Mouse (Mus musculus) large intestine, adult 2 months (tissue): ENCODE measurements around the gene Cnih2. TPM values are rescaled to one million over a fixed set of nuclear protein-coding genes. Genes with fewer than 3 reads are reported as not detected.
"Not testable (repeated sequence)": the region's sequence is repeated elsewhere in the genome, so short reads cannot be mapped to it uniquely, and the experiment has no call there.

ENCODE experiments used
- DNase-seq: peaks from one replicate; pipeline ENCODE4 v3.0.0-alpha.2; 2012; ENCODE audit warnings: low read depth, low spot score
- WGBS: fragments of 180-500 bp; shearing (Covaris S2); methylation state at CpG from one replicate; pipeline ENCODE4 v1.1.7; 2018; 5-methylcytosine and 5-hydroxymethylcytosine counted together
- polyA plus RNA-seq: library from polyadenylated mRNA; depleted of rRNA; stranded (reverse); fragments of >200 nt; gene quantifications from 2 replicates; pipeline ENCODE4 v1.2.3, GENCODE M21; 2012

Cnih2 gene
- polyA plus RNA-seq, 1 experiment = 1.3 TPM

DNA sequence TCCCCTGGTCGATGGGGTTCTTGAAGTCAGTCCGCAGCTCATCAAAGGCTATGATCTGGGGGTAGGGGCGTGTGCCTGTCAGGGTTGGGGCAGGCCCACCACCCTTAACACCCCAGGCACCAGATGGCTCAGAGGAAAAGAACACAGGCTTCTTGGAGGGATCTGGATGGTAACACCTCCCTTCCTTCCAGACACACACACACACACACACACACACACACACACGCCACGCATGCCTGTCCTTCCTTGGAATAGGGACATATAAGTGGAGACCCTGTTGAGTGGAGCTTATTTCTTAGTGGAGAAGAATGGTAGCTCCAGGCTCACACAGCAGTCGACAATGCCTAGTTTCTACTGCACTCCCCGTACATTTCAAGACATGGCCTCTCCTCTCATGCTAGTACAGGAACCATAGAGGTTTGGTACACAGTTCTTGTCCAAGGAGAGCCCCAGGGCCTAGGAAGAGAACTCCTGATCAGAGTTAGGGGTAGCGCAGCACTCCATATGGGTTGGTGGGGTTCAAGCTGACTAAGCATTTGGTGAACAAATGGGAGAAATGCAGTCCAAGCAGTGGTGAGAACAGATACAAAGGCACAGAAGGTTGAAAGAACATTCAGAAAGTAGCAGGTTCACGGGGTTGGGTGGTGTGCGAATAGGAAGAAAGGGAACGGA lies 3.4 kb downstream of the Cnih2 start:
- DNase-seq = no peak
- WGBS = 45% methylated on average over 11 of the region's 11 CpGs

DNA sequence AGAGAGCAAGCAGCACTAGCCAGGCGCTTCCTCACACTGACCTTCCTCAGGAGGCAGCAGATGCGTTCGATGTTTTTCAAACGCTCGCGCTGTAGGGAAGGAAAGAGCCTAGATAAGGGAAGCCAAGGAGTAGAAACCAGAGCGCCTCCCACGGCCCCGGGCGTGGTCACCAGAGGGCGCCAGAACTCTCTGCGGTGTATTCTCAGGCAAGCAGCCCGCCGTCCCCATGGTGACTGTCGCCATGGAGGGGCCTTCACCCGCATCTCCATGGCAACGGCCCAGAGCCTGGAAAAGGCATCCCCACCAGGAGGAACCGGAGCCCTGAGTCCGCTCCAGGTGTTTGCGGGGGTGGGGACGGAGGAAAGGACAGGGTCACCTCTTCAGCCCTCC lies 4.1 kb downstream of the Cnih2 start:
- 1% methylated on average over 21 of the region's 21 CpGs for WGBS
- no peak for DNase-seq

DNA sequence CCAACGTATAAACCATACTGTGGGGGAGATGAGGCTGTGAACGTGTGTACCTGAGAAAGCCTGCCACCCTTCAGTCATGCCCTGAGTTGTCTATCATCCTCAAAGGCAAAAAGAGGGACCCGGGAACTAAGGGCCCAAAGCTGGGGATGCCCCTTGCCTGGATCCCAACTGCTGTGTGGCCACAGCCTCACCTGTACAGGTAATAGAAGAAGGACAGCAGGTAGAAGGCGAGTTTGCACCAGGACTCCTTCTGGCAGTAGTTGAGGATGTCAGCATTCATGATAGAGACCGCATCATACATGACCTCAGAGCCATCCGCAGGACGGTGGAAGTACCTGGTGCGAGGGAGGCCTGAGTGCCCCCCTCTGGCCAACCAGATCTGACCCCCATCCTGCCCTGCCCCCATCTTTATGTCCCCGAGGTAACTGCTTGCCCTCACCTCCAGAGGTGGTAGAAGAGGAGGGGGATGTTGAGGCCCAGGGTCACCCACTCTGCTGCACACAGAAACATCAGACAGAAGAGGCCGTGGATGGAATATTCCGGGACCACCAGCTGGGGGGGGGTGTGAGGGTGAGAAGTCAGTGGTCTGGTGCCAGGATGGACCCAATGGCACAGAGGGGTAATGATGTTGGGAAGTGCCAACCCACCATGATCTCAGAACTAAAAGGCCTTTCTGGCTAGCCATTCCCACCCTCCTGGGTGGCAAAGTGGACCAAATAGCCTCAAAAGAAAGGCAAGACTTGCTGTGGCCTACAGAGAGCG lies 4.7 kb downstream of the Cnih2 start:
- 70% methylated on average over 12 of the region's 12 CpGs for WGBS
- no peak for DNase-seq

DNA sequence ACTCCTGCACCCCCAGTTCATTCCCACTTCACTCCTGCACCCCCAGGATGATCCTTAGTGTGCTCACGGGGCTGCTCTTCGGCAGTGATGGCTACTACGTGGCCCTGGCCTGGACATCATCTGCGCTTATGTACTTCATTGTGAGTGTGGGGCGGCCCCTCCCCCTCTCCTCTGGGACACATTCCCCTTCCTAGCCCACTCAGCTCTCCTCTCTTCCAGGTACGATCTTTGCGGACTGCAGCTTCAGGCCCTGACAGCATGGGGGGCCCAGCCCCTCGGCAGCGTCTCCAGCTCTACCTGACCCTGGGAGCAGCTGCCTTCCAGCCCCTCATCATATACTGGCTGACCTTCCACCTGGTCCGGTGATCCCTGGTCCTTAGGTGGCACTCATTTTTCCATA lies 6.2 kb downstream of the Cnih2 start:
- DNase-seq = no peak
- 90% methylated on average over 10 of the region's 10 CpGs for WGBS

DNA sequence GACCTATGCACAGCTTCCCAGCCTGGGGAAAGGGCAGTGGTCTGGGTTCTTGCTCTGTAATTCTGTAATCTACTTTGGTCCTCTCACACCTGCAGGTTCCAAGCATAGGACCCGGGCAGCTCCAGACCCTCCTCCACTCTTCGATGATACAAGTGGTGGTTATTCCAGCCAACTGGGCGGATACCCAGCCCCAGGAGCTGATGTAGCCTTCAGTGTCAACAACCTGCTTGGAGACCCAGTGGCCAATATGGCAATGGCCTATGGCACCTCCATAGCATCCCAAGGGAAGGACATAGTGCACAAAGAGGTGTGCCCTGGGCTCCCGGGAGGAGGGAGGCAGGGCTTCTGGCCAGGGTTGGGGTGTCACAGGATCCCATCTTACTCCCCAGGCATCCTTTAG lies 9.0 kb downstream of the Cnih2 start:
- no peak for DNase-seq
- WGBS = 87% methylated on average over 4 of the region's 4 CpGs

DNA sequence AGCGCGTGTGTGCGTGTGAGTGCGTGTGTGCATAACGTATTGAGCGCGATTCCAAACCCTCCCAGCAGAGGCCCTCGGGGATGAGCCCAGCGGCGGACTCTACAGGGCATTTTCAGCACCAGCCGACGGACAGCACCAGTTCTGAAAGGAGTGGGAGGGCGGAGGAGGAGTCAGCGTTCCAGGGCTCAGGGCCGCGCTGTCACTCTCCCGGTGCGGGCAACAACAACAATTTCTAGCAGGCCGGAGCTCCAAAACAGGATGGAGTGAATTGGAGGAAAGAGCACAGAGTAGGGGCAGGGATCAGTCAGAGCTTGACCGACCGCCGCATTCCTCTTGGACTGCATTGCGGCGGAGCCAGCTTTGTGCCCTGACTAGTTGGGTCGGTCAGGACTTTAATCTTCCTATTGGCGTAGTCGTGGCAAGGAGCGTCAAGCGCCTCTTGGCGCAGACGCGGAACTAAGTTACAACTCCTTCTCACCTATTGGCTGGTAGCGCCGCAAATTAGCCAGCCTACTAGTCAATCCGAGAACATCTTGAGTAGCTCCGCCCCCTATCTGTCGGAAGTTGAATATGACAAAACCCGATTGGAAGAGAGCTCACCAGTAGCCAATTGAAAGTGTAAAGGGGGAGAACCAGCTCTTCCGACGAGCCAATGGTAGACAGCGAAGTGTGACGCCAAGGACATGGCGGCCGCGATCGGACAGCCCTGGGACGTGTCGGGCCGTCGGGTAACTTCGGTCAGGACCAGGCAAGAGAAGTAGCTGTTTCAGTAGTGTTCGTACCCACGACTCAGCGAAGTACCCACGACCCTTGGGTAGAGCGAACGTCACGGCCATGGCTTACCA lies 10.2 kb downstream of the Cnih2 start, which contains the start of gene Yif1a:
Gene Yif1a (plus strand): TSS at position 655 of the 845 bp plus-strand sequence.
- DNase-seq = peak; percentile 100
- WGBS = under 1% methylated on average over 58 of the region's 58 CpGs

DNA sequence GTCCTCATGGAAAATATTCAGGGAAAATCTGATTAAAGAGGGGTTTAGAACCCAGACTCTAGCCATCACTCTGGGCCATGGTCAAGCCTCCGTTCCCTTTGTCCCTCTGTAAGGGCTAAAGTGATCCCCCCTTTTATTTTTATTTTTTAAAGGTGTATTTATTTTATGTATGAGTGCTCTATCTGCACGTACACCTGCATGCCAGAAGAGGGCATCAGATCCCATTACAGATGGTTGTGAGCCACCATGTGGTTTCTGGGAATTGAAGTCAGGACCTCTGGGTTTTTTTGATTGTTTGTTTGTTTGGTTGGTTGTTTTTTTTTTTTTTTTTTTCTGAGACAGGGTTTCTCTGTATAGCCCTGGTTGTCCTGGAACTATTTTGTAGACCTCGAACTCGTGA lies 11.8 kb downstream of the Cnih2 start:
- not testable (repeated sequence) for DNase-seq
- 50% methylated on average over 4 of the region's 4 CpGs for WGBS

DNA sequence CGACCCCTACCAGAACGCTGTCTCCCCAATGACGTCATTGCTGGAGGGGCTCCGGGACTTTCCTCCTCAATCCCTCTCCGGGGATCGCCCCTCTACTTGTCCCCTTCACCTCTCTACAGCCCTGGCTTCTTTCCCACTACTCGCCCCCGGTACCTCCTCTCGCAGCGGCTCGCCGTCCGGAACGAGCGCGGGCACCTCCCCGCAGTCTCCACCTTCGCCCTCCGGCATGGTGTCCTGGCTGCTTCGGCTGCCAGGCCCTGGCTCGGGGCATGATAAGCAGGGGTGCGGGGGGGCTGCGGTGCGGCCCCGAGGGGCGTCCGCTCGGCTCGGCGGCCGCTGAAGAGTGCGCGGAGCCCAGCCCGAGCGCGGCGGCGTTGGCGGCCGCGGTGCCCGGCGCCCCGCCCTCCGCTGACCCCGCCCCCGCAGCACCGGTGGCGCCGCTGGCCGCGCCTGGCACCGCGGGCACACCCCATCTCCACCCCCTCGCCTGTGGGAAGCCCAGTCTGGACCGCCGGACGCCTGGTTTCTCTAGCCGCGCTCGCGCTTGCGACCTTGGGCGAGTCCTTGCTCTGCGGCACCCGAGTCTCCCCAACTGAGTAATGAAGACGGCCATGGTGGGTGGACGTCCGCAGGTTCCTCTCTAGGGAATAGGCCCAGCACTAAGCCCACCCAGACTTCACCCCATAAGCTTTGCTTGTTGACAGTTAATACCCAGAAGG lies 13.0 kb downstream of the Cnih2 start, which contains the start of gene Tmem151a:
Gene Tmem151a (minus strand): TSS at position 387 of the 719 bp plus-strand sequence.
- WGBS = 1% methylated on average over 69 of the region's 69 CpGs
- DNase-seq = no peak

DNA sequence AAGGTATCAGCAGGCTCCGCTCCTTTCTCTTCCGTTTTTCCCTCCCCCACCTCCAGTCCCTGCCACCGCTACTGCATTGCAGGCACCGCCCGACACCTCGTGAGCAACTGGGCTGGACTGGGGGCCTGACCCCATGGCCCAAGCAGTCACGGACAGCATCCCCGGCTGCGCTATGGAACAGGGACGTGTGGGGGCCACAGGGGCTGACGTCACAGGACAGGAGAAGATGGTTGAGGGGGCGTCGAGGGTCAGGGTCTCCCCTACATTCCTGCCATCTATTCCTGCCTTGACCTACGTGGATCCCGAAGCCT lies 13.5 kb downstream of the Cnih2 start:
- no peak for DNase-seq
- WGBS = 11% methylated on average over 15 of the region's 15 CpGs

DNA sequence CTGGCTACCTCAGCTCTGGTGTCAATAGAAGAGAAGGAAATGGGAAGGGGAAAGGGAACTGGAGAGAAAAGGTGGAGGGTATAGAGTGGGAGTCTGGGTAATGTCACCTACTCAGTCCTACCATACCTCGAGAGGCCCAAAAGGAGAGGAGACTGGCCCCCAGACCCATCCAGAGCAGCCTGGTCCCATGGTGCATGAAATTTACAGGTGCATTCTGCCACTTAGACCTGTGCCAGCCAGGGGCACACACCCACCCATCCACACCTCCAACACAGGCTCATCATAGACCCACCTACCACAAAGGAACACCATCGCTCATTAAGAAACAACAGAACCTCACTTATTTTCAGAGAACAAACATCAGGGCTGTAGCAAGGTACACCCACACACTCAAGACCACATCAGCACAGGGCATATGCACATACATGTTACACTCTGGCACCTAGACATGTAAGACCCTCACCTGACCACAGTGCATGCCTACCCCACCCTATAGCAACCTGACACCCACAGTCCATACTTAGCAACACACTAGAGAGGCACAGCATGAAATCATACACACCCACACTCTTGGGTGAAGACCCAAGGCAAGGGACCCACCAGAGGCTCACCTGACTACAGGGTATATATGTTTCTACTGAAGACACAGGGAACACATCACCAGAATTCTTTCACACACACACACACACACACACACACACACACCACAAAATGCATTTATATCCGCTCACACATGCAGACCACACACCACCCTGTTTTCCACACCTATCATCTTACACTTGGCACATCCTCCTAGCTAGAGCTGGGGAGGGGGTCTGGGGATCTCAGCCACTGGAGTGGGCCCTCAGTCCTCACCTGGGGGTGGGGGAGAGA lies 14.1 kb downstream of the Cnih2 start:
- 62% methylated on average over 3 of the region's 3 CpGs for WGBS

DNA sequence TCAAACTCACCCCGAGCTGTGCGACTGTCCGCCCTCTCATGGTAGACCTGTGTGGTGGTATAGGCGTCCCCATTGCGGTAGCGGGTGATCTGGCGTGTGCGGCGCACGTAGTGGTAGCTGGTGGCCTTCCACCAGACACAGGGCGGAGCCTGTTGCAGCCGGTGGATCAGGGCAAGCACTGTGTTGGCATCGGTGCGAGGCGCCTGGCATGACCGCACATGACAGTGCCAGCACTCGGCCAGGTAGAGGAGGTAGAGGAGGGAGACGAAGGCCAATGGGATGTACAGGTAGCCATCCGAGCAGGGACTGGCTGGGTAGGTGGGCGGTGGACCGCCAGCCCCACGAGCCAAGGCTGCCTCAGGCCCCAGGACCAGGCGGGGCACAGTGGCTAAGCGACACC lies 15.7 kb downstream of the Cnih2 start:
- DNase-seq = no peak
- 55% methylated on average over 24 of the region's 24 CpGs for WGBS

More for the DNA sequence above, 14.1 kb downstream of the Cnih2 start:
- DNase-seq = no peak

DNA sequence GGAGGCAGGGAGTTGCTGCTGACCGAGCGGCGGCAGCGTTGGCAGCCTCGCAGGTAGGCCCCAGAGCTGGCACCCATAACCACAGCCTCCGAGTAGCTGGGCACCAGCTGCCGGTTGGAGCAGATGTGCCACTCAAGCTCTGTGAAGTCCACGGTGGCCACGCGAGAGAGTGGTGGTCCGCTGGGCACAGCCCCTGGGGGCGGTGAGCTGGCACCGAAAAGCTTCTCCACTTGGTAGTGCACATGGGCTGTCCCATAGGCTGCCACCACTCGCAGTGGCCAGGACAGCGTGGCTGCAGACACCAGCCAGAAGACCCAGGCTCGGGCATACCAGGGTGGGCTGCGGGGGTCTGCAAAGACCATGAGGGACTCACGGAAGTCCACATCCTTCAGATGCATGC lies 16.3 kb downstream of the Cnih2 start:
- DNase-seq = no peak
- 62% methylated on average over 18 of the region's 18 CpGs for WGBS

DNA sequence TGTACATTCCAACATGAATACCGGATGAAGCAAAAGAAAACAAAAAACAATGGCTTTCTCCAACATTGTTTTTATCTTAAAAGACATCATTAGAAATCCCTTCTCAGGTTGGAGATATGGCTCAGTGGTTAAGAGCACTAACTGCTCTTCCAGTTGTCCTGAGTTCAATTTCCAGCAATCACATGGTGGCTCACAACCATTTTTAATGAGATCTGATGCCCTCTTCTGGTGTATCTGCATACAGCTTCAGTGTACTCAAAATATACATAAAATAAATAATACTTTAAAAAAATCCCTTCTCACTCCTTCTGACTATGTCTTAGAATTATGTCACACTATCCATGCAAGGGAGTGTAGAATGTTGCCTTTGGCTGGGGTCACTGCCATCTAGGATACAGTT lies 19.0 kb downstream of the Cnih2 start:
- 93% methylated on average over 1 of the region's 1 CpGs for WGBS
- DNase-seq = no peak

DNA sequence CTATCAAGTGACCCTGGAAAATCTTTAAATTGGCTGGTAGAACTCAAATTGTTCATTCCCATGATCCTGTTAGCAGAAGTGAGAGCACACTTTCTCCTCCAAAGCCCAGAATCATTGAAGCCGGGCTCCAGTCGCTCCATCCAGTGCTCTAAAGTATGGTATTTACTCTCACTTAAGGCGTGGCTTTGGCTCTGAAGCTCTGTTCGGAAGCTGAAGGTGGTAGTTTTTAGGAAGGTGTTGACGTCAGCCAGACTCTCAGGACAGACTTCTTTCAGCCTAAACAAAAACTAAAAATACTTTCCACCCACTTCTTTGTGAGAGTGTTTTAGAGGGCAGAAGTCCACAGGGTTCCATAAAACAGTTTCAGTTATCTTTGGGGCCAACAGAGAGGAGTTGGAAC lies 24.8 kb downstream of the Cnih2 start:
- 12% methylated on average over 5 of the region's 5 CpGs for whole genome bisulfite sequencing
- DNase-seq = no peak

DNA sequence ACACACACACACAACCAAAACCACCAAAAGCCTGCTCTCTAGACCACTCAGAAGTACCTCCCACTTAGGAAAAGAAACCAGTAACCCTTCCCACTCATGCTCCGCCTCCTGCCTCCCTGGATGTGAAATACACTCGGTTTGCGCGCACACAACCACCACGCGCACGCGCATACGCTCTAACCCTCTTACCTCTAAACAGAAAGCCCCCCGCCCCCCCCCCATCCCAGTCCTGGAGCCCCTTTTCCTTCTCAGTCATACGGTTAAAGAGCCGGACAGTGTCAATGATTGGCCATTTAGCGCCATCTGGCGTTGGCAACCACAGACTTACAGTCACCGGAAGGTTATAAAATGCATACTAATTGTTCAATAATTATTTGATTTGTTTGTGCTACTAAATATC lies 25.3 kb downstream of the Cnih2 start:
- DNase-seq = no peak
- WGBS = 3% methylated on average over 15 of the region's 15 CpGs

DNA sequence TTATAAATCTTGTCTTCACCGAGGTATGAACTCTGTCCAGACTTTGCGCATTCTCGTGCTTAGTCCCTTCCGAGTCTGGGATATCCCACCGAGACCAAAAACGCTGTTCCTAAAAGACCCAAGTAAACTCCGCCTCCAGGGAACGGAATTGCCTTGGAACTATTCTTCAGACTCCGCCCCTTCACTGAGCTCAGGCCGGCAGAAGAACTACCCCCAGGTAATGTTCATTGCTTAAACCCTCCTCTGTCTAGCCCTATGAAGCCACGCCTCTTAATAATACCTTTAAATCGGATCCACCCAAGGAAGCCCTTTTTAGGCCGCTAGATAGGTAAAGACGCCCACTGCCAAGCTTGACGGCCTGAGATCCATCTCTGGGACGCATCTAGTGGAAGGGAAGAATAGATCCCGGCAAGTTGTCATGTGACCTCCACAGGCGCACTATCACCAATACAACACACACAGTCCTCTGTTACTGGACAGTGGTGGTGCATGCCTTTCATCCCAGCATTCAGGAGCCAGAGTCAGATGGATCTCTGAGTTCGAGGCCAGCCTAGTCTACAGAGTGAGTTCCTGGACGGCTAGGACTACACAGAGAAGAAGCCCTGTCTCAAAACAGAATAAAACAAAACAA lies 25.8 kb downstream of the Cnih2 start:
- 3% methylated on average over 20 of the region's 20 CpGs for WGBS
- DNase-seq = no peak

DNA sequence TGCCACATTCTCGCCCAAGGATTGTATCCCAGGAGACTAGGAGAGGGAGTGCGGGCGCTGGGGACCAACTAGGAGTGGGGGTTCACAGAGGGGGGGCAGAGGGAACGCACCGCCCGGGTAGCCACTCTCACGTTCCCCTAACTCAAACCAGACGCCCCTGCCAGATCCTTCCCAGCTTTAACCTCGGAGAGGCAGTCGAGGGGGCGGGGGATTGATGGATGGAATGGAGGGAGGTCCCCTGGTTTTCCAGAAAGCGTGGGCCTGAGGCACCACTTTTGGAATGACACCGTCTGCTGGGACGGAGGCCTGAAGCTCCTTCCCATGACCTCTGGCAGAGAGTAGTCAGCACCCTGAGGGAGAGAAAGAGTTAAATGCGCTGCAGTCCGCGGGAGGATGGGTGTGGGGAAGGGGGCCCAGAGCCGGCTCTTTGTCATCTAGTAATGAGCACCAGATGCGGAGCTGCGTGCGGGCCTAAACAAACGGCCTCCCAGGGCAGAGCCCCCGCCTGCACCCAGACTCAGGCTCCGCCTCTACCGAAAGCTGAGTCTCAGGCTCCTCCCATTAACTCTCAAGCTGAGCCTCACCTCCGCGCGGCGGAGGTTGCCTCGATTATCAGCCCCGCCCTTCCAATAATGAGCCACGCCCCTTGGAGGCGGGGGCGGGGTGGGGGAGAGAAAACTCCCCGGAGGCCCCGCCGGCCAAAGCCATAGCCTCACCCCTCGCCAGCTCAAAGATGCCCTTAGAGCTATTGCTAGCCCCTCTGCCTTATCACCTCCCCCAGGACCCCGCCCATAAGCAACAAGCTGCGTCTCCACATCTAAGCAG lies 26.6 kb downstream of the Cnih2 start:
- 4% methylated on average over 40 of the region's 40 CpGs for WGBS
- DNase-seq = no peak

DNA sequence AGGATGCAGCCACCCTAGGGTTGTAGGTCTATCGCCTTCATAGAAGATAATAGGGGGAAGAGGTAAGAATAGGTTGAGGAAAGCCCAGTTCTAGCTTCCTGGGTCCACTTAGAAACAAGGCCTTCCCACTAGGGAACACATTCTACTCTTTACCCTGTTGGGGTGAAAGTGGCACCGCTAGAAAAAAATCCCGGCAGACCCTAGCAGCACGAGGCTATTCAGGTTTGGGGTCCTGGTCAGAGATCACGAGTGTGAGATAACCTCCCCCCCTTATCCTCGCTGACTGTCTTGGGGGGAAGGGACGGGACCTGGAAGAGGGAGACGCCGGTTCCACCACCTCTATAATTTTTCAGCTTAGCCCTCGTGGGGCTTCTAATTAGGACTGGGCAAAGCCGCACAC lies 27.2 kb downstream of the Cnih2 start:
- no peak for DNase-seq
- WGBS = 31% methylated on average over 11 of the region's 11 CpGs
